10 mouse cellular contexts compared by ENCODE assay signal in genomic region chr12:116641339-116642190, GRCm38 (mm10).
DNase-seq lines count a peak whose midpoint lies in the region; ATAC-seq and TF ChIP-seq lines count a peak whose summit lies in the region.
"Had no signal": no experiment of that assay in that cellular context is flagged by ENCODE, and none has a peak within 500 bp of the region (broad histone marks: within the 10 kb centered on the region; RNA-seq: fewer than 3 reads in every experiment).

No protein-coding gene starts in this region.

- no peak overlapping the region for H3K27ac ChIP-seq in kidney, postnatal 0 days
- peak overlapping the region; percentile 86 for H3K27ac ChIP-seq in hindbrain, embryonic 13.5 days
- H3K27ac ChIP-seq in midbrain, embryonic 14.5 days (replicated peaks; ENCODE audit: low read depth, low read length), result peak overlapping the region; percentile 64
- H3K27ac ChIP-seq in stomach, embryonic 16.5 days (ENCODE audit: low read length), result no peak overlapping the region

- no peaks in the 10 kb centered on the region for H3K36me3 ChIP-seq in kidney, postnatal 0 days (ENCODE audit: insufficient read depth, low read length)
- no peaks in the 10 kb centered on the region for H3K36me3 ChIP-seq in hindbrain, embryonic 13.5 days
- no peaks in the 10 kb centered on the region for H3K36me3 ChIP-seq in midbrain, embryonic 14.5 days (ENCODE audit: control insufficient read depth, insufficient read depth, low read length)
- H3K36me3 ChIP-seq in stomach, embryonic 16.5 days (ENCODE audit: control insufficient read depth, insufficient read depth, low read length), result no peaks in the 10 kb centered on the region

- TF ChIP-seq CTCF in kidney, postnatal 0 days (IDR thresholded peaks at IDR 0.05; ENCODE audit: low read depth), result no peak

- no peak overlapping the region for H3K9ac ChIP-seq in kidney, postnatal 0 days (ENCODE audit: low read depth, low read length)
- no peak overlapping the region for H3K9ac ChIP-seq in hindbrain, embryonic 13.5 days
- no peak overlapping the region for H3K9ac ChIP-seq in midbrain, embryonic 14.5 days (replicated peaks; ENCODE audit: low read length)
- no peak overlapping the region; the same call in 1 of the 2 replicates for H3K9ac ChIP-seq in stomach, embryonic 16.5 days (ENCODE audit: low read length)
- H3K9ac ChIP-seq: lung, embryonic 14.5 days had no signal

- no peaks in the 10 kb centered on the region for H3K27me3 ChIP-seq in kidney, postnatal 0 days (ENCODE audit: insufficient read depth, low read length)
- no peaks in the 10 kb centered on the region; the same call in 1 of the 2 replicates for H3K27me3 ChIP-seq in hindbrain, embryonic 13.5 days
- no peaks in the 10 kb centered on the region for H3K27me3 ChIP-seq in midbrain, embryonic 14.5 days (ENCODE audit: control insufficient read depth, insufficient read depth, low read length)
- H3K27me3 ChIP-seq in stomach, embryonic 16.5 days (ENCODE audit: control insufficient read depth, insufficient read depth, low read length), result no peaks in the 10 kb centered on the region

- no peak overlapping the region for H3K4me3 ChIP-seq in kidney, postnatal 0 days (replicated peaks; ENCODE audit: low read depth, low read length)
- no peak overlapping the region for H3K4me3 ChIP-seq in hindbrain, embryonic 13.5 days
- H3K4me3 ChIP-seq in midbrain, embryonic 14.5 days (replicated peaks; ENCODE audit: low read depth, low read length), result no peak overlapping the region
- no peak overlapping the region for H3K4me3 ChIP-seq in stomach, embryonic 16.5 days (replicated peaks; ENCODE audit: low read length)

- 12% methylated on average over 14 of the region's 14 CpGs for WGBS in kidney, postnatal 0 days
- WGBS in hindbrain, embryonic 13.5 days, result 29% methylated on average over 14 of the region's 14 CpGs
- 44% methylated on average over 14 of the region's 14 CpGs for WGBS in midbrain, embryonic 14.5 days
- 28% methylated on average over 14 of the region's 14 CpGs for WGBS in stomach, embryonic 16.5 days

- no peaks in the 10 kb centered on the region for H3K4me1 ChIP-seq in kidney, postnatal 0 days (replicated peaks; ENCODE audit: insufficient read depth, low read length)
- H3K4me1 ChIP-seq in hindbrain, embryonic 13.5 days (replicated peaks), result peaks cover 25% of the 10 kb centered on the region
- peaks cover 12% of the 10 kb centered on the region for H3K4me1 ChIP-seq in midbrain, embryonic 14.5 days (ENCODE audit: control insufficient read depth, insufficient read depth, low read length)
- H3K4me1 ChIP-seq in stomach, embryonic 16.5 days (ENCODE audit: control insufficient read depth, insufficient read depth, low read length), result no peaks in the 10 kb centered on the region

- peak; percentile 47 for DNase-seq in kidney, postnatal 0 days (ENCODE audit: low spot score)
- no peak for DNase-seq in kidney, postnatal 25 days
- peak; percentile 78 for DNase-seq in midbrain, embryonic 14.5 days
- no peak for DNase-seq in right cerebral cortex, postnatal 4 days
- DNase-seq in layer of hippocampus, postnatal 36 days, result no peak
- no peak for DNase-seq in spleen, postnatal 14 days (ENCODE audit: low spot score in 2 of 2)
- DNase-seq: kidney, adult 9 months; lung, embryonic 14.5 days had no signal

- peak; percentile 61; the same call in 1 of the 2 replicates for ATAC-seq in kidney, postnatal 0 days (replicated peaks; ENCODE audit: low FRiP score, low read depth)
- ATAC-seq in hindbrain, embryonic 13.5 days (ENCODE audit: low FRiP score), result peak; percentile 87
- peak; percentile 74; the same call in 1 of the 2 replicates for ATAC-seq in midbrain, embryonic 14.5 days (ENCODE audit: low FRiP score, low TSS enrichment)
- ATAC-seq in stomach, embryonic 16.5 days (ENCODE audit: insufficient read depth, low FRiP score), result peak; percentile 56; the same call in 1 of the 2 replicates

- no peaks in the 10 kb centered on the region for H3K9me3 ChIP-seq in kidney, postnatal 0 days (replicated peaks; ENCODE audit: low read length)
- H3K9me3 ChIP-seq in hindbrain, embryonic 13.5 days, result no peaks in the 10 kb centered on the region
- no peaks in the 10 kb centered on the region for H3K9me3 ChIP-seq in midbrain, embryonic 14.5 days (ENCODE audit: control insufficient read depth, low read length)
- H3K9me3 ChIP-seq in stomach, embryonic 16.5 days (replicated peaks; ENCODE audit: control insufficient read depth, low read length), result no peaks in the 10 kb centered on the region

- no peak overlapping the region for H3K4me2 ChIP-seq in kidney, postnatal 0 days (ENCODE audit: low read length)
- H3K4me2 ChIP-seq in hindbrain, embryonic 13.5 days, result peak overlapping the region; percentile 39
- no peak overlapping the region for H3K4me2 ChIP-seq in midbrain, embryonic 14.5 days (ENCODE audit: low read length)
- H3K4me2 ChIP-seq in stomach, embryonic 16.5 days (ENCODE audit: low read depth, low read length), result no peak overlapping the region
- H3K4me2 ChIP-seq: lung, embryonic 14.5 days had no signal

Comparison
In these comparisons a context has a peak if more than half of its experiments do, and no peak if none do; other contexts are left out.
1. DNase-seq: peak in kidney, postnatal 0 days (single experiment) and midbrain, embryonic 14.5 days (single experiment); none in kidney, postnatal 25 days (0 of 2), right cerebral cortex, postnatal 4 days (single experiment), layer of hippocampus, postnatal 36 days (0 of 2) and spleen, postnatal 14 days (0 of 2).
2. H3K27ac ChIP-seq: peak in hindbrain, embryonic 13.5 days (single experiment) and midbrain, embryonic 14.5 days (single experiment); none in kidney, postnatal 0 days (single experiment) and stomach, embryonic 16.5 days (single experiment).
3. Peak in every context shown above with its lines, with median percentiles within 50 percentile points of each other: ATAC-seq.